Mouse (Mus musculus) left cerebral cortex, postnatal 25 days (tissue): ENCODE data around the gene Plce1. TPM values are rescaled to one million over a fixed set of nuclear protein-coding genes. Genes with fewer than 3 reads are reported as not detected.

Source experiments
- DNase-seq, 2 experiments: peaks; one replicate each; pipeline ENCODE4 v3.0.0; 2022; ENCODE audit warnings: low spot score in 2 of 2, mixed read lengths in 1 of 2
- intact Hi-C: fragments of 180-260 bp; cut with DNase I; formaldehyde crosslinking; loops from one replicate; pipeline ENCODE4 v1.15.1; 2025
- total RNA-seq, 2 experiments: library from RNA; stranded (reverse); gene quantifications; 2 replicates each; pipeline ENCODE4 v1.2.3; 2021

The Plce1 gene
- total RNA-seq, 2 experiments from 2014 or later = 6.2 to 9.1 TPM

DNA sequence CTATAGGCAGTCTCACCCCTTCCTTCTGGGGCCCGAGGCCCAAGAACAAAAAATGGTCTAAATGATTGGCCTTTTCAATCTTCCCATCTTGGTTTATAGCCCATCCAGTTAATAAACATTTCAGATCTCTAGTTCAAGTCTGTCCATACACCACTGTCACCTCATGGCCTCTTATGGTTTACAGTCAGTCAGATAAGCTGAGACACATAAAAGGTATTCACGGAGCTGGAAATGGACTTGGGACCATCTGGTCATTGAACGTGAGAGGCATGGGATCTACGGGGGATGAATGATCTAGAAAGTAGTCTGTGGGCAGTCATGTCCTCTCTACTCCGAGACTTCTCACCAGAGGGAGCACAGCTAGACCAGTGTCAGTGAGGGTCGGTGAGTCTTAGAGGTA, 210.6 kb downstream of the Plce1 start:
- intact Hi-C loops = no loop called here

GRCm38 (mm10) chr19:38693331-38693730, 212.4 kb downstream of the Plce1 start:
- intact Hi-C loops = no loop called here

More for the DNA sequence above, 210.6 kb downstream of the Plce1 start:
- DNase-seq = no peak

GRCm38 (mm10) chr19:38693769-38694168, 212.9 kb downstream of the Plce1 start:
- intact Hi-C loops = no loop called here
- DNase-seq = no peak

More at GRCm38 (mm10) chr19:38693331-38693730, 212.4 kb downstream of the Plce1 start:
- no peak for DNase-seq

DNA sequence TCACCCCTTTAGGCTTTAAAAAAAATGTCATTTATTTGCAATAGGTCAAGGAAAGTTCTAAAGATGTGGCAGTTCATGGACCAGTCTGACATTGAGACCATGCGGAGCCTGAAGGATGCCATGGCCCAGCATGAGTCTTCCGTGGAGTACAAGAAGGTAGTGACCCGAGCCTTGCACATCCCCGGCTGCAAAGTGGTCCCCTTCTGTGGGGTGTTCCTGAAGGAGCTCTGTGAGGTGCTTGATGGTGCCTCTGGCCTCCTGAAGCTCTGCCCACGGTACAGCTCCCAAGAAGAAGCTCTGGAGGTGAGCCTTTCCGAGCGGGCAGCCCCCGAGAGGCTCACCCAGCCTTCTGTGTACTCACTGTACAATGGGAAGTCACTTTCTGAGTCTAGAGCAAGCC, 220.9 kb downstream of the Plce1 start:
- intact Hi-C loops = no loop called here
- no peak for DNase-seq

- intact Hi-C loops = loop anchor here (5.0 kb wide), 1 partner anchor 137 kb away; no protein-coding TSS in a partner anchor
These were observed 223.8 kb downstream of the Plce1 start for GRCm38 (mm10) chr19:38704742-38705141.

GRCm38 (mm10) chr19:38705244-38705643, 224.3 kb downstream of the Plce1 start:
- intact Hi-C loops = loop anchor here (5.0 kb wide), 1 partner anchor 138 kb away; no protein-coding TSS in a partner anchor
- DNase-seq = peak in 1 of 2 experiments; percentile 6

More at GRCm38 (mm10) chr19:38704742-38705141, 223.8 kb downstream of the Plce1 start:
- DNase-seq = no peak

DNA sequence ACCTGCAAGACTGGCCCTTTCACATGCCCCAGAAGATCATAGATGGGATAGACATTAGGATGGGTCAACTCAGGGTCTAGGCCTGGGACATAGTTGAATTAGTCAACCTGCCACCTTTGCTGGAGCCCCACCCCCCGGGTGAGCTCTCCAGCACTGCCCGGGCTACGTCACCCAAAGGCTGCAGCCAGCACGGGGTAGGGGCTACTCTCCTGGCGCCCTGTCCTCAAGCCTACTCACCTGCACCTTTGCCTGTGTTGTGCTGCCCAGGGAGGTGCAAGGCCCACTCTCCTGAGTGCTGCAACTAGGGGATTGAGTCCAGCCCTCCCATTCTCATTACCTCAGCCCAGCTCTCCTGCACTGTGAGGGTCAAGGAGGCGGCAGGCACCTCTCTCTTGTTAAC, 225.5 kb downstream of the Plce1 start:
- DNase-seq = no peak

DNA sequence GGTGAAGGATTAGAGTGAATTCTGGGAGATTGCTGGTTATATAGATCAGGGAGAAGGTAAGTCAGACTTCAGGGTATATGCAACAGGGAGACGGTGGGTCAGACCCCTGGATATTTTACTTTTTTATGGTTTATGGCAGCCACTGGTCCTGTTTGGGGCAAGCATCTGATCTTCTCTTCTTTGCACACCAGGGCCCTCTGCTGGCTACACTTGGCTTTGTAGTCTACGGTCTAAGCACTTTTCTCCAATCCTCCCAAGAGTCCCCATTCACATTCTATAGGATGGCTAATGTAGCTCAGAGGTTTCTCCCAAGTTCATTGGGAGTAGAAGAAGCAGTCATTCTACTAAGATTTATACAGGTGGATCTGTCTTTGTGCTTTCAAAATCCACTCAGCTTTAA, 228.5 kb downstream of the Plce1 start:
- intact Hi-C loops = loop anchor here (5.0 kb wide), 1 partner anchor 142 kb away; no protein-coding TSS in a partner anchor
- DNase-seq = no peak

More for the DNA sequence above, 225.5 kb downstream of the Plce1 start:
- intact Hi-C loops = loop anchor here (5.0 kb wide), 1 partner anchor 139 kb away; no protein-coding TSS in a partner anchor

GRCm38 (mm10) chr19:38721808-38722207, 240.9 kb downstream of the Plce1 start:
- intact Hi-C loops = no loop called here

DNA sequence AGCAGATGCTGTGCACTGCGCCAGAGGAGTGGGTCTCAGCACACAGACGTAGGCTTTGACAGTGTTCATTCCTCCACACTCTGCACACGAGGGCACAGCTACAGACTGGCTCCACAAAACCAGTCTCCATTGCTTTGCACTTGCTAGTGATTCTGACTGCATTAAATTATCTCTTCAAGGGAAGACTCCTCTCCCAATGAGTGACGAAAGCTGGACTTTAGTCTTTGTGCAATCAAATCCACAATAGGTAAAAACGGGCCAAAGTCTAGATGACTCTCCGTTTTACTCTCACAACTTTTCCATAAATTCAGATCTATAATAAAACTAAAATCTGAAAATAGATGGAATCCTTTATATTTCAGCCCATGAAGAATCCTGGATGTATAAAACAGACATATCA, 242.1 kb downstream of the Plce1 start:
- DNase-seq = no peak
- intact Hi-C loops = no loop called here

More at GRCm38 (mm10) chr19:38721808-38722207, 240.9 kb downstream of the Plce1 start:
- no peak for DNase-seq

DNA sequence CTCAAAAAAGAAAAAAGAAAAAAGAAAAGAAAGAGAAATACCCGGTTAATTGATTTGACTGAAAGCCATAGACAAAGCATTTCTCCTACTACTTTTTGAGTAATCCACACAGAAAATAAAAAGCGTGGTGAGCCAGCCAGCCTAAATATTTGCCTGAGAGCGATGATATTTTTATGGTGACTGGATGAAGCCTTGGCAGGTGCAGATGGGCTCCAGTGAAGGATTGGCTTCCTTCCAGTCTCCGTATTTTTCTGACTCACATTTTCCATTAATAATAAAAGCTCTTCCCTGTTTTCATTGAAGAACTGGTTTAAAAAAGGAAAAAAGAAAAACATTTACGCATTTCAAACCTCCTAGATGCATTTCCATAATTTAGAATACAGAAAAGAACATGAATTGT, 243.1 kb downstream of the Plce1 start:
- DNase-seq = peak; percentile 9 to 17
- intact Hi-C loops = no loop called here

GRCm38 (mm10) chr19:38728842-38729241, 247.9 kb downstream of the Plce1 start:
- no peak for DNase-seq
- intact Hi-C loops = no loop called here

DNA sequence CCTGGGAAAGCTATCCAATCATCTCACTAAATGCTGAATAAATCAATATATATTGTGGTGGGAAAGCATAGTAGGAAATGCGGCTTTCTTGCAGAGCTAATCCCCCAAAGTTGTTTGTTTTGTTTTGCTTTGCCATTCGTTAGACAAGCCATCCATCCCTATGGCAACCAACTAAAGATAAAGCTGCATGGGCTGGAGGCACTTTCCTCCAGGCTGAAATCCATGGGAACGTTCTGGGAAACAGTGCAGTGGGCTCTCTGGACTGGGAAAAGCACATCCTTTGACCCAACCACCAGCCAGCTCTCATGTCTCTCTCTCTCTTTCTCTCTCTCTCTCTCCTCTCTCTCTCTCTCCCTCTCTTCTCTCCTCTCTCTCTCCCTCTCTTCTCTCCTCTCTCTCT, 248.4 kb downstream of the Plce1 start:
- intact Hi-C loops = no loop called here
- DNase-seq = peak; percentile 14 to 16

DNA sequence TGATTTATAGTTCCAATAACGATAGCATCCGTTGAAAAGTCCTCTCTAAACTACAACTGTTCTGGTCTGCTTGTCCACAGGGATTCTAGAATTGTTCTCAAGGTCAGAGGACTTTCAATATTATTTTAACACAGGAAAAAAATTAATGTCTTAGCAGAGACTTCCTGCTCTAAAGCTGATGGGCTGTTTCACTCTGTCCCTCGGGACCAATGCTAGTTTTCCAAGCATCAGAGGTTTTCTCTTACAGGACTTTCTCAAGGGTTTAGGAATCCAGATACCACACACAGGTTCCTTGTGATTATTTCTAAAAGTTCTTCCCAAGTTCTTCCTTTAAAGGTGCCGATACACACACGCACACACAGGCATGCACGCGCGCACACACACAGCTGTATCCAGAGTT, 263.6 kb downstream of the Plce1 start:
- DNase-seq = no peak
- intact Hi-C loops = no loop called here

DNA sequence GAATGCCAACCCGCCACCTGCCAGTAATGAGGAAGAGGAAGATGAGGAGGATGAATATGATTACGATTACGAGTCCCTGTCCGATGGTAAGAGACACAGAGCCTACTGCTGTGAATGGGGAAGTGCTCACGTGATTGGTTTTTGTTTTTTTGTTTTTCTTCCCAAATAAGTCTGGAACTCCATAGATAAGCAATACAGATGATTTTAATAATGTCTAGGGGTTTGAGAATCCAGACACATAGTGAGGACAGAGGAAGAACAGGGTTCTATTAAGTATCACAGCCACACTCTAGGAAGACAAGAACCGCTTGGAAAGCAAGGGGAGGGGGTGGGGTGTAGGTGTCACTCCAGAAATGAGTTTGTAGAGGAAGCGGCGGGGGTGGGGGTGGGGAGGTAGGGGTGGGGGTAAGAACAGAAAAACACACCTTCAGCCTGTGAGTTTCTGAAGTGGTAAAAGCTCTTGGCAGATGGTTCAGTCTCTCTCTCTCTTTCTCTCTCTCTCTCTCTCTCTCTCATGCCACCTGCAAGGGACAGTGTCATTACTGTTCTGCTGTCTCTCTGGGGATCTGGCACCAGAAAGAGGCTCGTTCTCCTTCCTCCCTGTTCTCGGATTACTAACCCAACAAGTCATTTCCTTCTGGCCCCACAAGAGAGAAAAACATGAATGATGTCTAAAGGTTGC, 265.0 kb downstream of the Plce1 start:
- intact Hi-C loops = no loop called here
- DNase-seq = no peak

- intact Hi-C loops = no loop called here
- no peak for DNase-seq
These were observed 265.6 kb downstream of the Plce1 start for GRCm38 (mm10) chr19:38746492-38747014.

- intact Hi-C loops = no loop called here
- peak in 1 of 2 experiments; percentile 8 for DNase-seq
These were observed 269.3 kb downstream of the Plce1 start for GRCm38 (mm10) chr19:38750192-38750591.

GRCm38 (mm10) chr19:38757161-38757560, 276.3 kb downstream of the Plce1 start:
- intact Hi-C loops = no loop called here

DNA sequence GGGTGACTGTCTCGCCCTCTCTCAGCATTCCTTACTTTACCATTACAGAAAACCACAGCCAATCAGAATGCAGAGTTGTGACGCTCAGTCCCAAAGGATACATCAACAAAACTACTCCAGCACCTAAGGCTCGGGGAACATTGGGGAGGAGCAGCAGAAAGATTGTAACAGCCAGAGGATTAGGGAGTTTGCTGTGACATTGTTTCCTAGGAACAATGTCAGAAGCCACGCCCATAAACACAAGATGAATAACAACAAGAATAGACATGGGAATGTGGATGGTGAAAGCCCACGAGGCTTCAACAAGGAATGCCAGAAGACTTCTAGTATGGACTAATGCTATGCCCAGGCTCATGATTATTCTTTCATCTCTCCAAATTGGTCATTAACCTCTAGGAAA, 277.1 kb downstream of the Plce1 start:
- no peak for DNase-seq
- intact Hi-C loops = no loop called here

More at GRCm38 (mm10) chr19:38757161-38757560, 276.3 kb downstream of the Plce1 start:
- DNase-seq = no peak

- DNase-seq = no peak
- intact Hi-C loops = no loop called here
These were observed 278.0 kb downstream of the Plce1 start for GRCm38 (mm10) chr19:38758685-38759472.
